Mouse (Mus musculus): ENCODE measurements at regions not wholly inside any gene's neighbourhood (a gene's known extent, or its start where the extent isn't known, plus 50 kb on each side); places are given as distances from the start of the nearest gene placed in this dataset.

DNA sequence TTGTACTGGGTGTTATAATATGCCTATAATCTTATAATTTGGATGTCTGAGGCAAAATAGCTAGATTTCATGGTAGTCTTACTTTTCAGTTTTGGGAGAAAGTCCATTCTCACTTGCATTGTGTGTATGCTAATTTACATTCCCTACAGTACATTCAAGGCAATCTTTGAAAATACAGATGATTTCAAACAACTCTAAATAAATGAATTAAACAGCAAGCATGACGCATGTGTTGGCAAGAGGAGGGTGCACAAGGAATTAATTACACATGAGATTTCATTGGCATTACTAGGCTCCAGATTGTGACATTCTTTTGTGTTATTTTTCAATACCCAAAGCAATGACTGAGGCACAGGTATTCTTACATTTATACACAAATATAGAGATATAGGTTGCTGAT lies 495.2 kb upstream of the Cypt12 start:
- H3K36me3 ChIP-seq (replicated peaks): no peaks in the 10 kb centered on the region
- WGBS: 42% methylated on average over 1 of the region's 1 CpGs
- no peaks in the 10 kb centered on the region for H3K9me3 ChIP-seq
- H3K4me2 ChIP-seq: no peak overlapping the region
- no peaks in the 10 kb centered on the region for H3K4me1 ChIP-seq
- no peak overlapping the region for H3K9ac ChIP-seq
- no peak overlapping the region for H3K4me3 ChIP-seq
- ATAC-seq (replicated peaks): no peak
- H3K27ac ChIP-seq: no peak overlapping the region
- no peaks in the 10 kb centered on the region for H3K27me3 ChIP-seq (replicated peaks)

DNA sequence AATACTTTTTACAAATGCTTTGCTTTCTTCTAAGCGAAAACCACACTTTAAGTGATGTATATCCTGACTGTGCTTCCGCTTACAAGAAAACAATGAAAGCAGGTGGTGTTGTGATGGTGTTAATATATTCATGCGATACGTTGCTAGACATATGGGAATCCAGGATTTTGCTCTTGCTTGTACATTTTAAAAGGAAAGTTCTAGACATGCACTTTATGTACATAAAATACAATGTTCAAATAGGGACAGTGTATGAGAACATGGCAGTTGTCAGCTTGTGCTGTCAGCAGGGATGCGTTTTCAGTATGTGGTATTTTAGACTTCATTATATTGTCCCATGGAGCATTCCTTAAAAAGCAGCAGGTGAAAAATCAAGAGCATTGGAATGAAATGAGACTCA lies 487.7 kb upstream of the Cypt12 start:
- no peak; the same call in 1 of the 2 replicates for ATAC-seq (replicated peaks)
- WGBS: 74% methylated on average over 5 of the region's 5 CpGs
- peak overlapping the region; percentile 4; the same call in 1 of the 2 replicates for H3K27ac ChIP-seq

GRCm38 (mm10) chr3:17461365-17461764 lies 486.8 kb upstream of the Cypt12 start:
- no peaks in the 10 kb centered on the region for H3K36me3 ChIP-seq (replicated peaks)
- no peak overlapping the region for H3K27ac ChIP-seq
- H3K27me3 ChIP-seq (replicated peaks): no peaks in the 10 kb centered on the region
- no peak overlapping the region for H3K9ac ChIP-seq
- peak; percentile 66; the same call in 1 of the 2 replicates for ATAC-seq (replicated peaks)
- no peak overlapping the region for H3K4me2 ChIP-seq
- no peaks in the 10 kb centered on the region; the same call in 1 of the 2 replicates for H3K9me3 ChIP-seq
- 84% methylated on average over 4 of the region's 4 CpGs for WGBS
- no peak overlapping the region for H3K4me3 ChIP-seq
- H3K4me1 ChIP-seq: no peaks in the 10 kb centered on the region

More for the DNA sequence above, 487.7 kb upstream of the Cypt12 start:
- Histone ChIP-seq H3K4me1 (no peaks in the 10 kb centered on the region), H3K36me3 (replicated peaks) (no peaks in the 10 kb centered on the region), H3K9ac (no peak overlapping the region), H3K9me3 (no peaks in the 10 kb centered on the region; the same call in 1 of the 2 replicates), H3K27me3 (replicated peaks) (no peaks in the 10 kb centered on the region), H3K4me3 (no peak overlapping the region), H3K4me2 (no peak overlapping the region)

DNA sequence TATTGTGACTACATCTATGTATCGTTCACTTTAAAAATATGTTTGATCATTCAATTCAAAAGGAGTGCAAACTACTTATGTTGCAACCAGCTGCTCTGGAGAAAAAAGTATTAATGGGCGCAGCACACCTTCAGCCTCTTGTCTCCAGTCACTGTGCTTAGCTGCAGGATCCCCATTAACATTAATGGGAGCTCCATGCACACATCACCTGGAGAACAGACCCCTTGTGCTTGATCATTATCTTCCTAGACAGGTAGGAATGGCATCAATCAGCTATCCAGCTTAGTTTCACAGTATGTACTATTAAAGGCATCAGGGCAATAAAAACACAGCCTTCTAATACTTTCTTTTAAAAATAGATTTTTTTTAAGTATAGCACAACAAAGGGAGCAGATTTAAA lies 474.4 kb upstream of the Cypt12 start:
- H3K27ac ChIP-seq: no peak overlapping the region
- no peak overlapping the region for H3K9ac ChIP-seq
- 74% methylated on average over 2 of the region's 2 CpGs for WGBS
- peak; percentile 70 for ATAC-seq (replicated peaks)
- H3K4me1 ChIP-seq: 0 out of 2 replicates have a peak, but pooled peaks cover 2% of the 10 kb centered on the region
- H3K9me3 ChIP-seq: no peaks in the 10 kb centered on the region
- H3K36me3 ChIP-seq (replicated peaks): no peaks in the 10 kb centered on the region
- H3K4me3 ChIP-seq: no peak overlapping the region
- H3K4me2 ChIP-seq: no peak overlapping the region
- no peaks in the 10 kb centered on the region for H3K27me3 ChIP-seq (replicated peaks)

DNA sequence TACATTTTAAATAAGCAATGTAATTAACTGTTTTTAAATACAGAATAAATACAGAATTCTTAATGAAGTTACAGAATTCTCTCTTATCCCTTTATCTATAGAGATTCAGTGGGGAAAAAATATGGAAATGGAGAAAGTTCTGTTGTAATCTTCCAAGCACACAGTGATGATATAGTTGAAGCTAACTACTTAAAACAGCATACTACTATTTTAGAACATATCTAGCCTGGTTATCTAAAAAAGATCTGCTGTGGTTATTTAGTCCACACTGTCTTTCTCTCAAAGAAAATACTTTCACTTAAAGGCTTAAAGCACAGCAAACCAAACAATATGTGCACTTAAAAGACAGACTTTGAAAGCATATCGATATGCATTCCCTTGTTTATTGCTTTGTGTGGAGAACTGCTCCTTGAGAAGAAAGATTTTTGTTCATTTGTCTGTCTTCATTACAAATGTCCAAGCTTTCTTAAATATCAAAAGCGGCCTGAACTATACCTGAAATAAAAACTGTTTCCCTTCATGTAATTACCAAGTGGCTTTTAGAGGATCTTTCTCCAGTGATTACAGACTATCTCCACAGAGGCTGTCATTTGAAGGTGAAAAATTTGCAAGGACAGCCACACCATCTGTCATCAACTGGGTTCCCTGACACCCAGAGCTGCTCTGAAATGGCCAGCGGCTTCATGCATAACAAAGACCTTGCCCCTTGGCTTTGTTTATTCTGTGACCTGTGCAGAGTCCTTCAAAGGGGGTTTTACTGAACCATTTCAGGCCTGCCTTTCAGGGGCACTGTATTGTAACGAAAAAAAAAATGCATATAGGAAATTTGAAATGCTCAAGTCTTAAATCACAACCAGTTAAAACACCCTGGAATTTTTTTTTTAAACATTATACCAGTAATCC lies 458.7 kb upstream of the Cypt12 start:
- Histone ChIP-seq H3K27me3 (replicated peaks) (no peaks in the 10 kb centered on the region), H3K4me3 (no peak overlapping the region), H3K9me3 (no peaks in the 10 kb centered on the region), H3K36me3 (replicated peaks) (no peaks in the 10 kb centered on the region), H3K4me1 (peaks cover 6% of the 10 kb centered on the region), H3K4me2 (no peak overlapping the region), H3K27ac (peak overlapping the region; percentile 78), H3K9ac (no peak overlapping the region)
- WGBS: 6% methylated on average over 4 of the region's 4 CpGs
- ATAC-seq (replicated peaks): peak; percentile 87

GRCm38 (mm10) chr3:17490632-17491031 lies 457.6 kb upstream of the Cypt12 start:
- H3K9me3 ChIP-seq: no peaks in the 10 kb centered on the region
- ATAC-seq (replicated peaks): peak; percentile 71
- no peak overlapping the region for H3K4me3 ChIP-seq
- no peaks in the 10 kb centered on the region for H3K27me3 ChIP-seq (replicated peaks)
- H3K36me3 ChIP-seq (replicated peaks): no peaks in the 10 kb centered on the region
- no peak overlapping the region for H3K4me2 ChIP-seq
- no peak overlapping the region for H3K9ac ChIP-seq
- H3K27ac ChIP-seq: 0 out of 2 replicates have a peak overlapping the region, but pooled peaks have one; percentile 25
- H3K4me1 ChIP-seq: peaks cover 6% of the 10 kb centered on the region

GRCm38 (mm10) chr3:17498291-17498690 lies 449.9 kb upstream of the Cypt12 start:
- H3K4me3 ChIP-seq: no peak overlapping the region
- no peak for ATAC-seq (replicated peaks)
- 89% methylated on average over 3 of the region's 3 CpGs for WGBS

DNA sequence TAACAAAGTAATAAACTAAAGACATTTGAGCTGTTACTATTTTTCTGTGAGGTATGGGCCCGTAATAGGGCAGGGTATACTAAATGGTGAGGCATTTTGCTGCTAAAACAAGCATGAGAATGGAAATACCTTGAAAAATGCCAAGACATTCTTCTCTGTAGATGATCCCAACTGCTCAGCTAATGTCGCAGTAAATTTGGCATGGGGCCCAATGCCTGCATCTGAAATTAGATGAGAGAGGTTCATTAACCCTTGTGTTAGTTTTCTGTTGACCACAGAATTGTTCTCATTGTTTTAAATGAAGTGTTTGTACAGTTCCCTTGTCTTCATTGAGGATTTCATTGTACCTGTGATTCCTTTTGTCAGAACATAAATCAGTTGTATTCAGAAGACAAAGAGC lies 446.7 kb upstream of the Cypt12 start:
- Histone ChIP-seq H3K4me3 (no peak overlapping the region), H3K27me3 (replicated peaks) (no peaks in the 10 kb centered on the region), H3K9me3 (no peaks in the 10 kb centered on the region), H3K4me1 (no peaks in the 10 kb centered on the region), H3K9ac (no peak overlapping the region), H3K4me2 (no peak overlapping the region), H3K27ac (no peak overlapping the region), H3K36me3 (replicated peaks) (no peaks in the 10 kb centered on the region)
- ATAC-seq (replicated peaks): no peak
- 73% methylated on average over 2 of the region's 2 CpGs for WGBS

More at GRCm38 (mm10) chr3:17498291-17498690, 449.9 kb upstream of the Cypt12 start:
- Histone ChIP-seq H3K36me3 (replicated peaks) (no peaks in the 10 kb centered on the region), H3K27ac (no peak overlapping the region), H3K4me2 (no peak overlapping the region), H3K9me3 (no peaks in the 10 kb centered on the region), H3K9ac (no peak overlapping the region), H3K4me1 (no peaks in the 10 kb centered on the region), H3K27me3 (replicated peaks) (no peaks in the 10 kb centered on the region)

- Histone ChIP-seq H3K4me2 (no peak overlapping the region), H3K9me3 (no peaks in the 10 kb centered on the region), H3K4me3 (no peak overlapping the region), H3K27me3 (replicated peaks) (no peaks in the 10 kb centered on the region), H3K4me1 (no peaks in the 10 kb centered on the region), H3K9ac (no peak overlapping the region), H3K36me3 (replicated peaks) (no peaks in the 10 kb centered on the region), H3K27ac (no peak overlapping the region)
- ATAC-seq (replicated peaks): no peak
Measured at GRCm38 (mm10) chr3:17541346-17541745, 406.9 kb upstream of the Cypt12 start.

DNA sequence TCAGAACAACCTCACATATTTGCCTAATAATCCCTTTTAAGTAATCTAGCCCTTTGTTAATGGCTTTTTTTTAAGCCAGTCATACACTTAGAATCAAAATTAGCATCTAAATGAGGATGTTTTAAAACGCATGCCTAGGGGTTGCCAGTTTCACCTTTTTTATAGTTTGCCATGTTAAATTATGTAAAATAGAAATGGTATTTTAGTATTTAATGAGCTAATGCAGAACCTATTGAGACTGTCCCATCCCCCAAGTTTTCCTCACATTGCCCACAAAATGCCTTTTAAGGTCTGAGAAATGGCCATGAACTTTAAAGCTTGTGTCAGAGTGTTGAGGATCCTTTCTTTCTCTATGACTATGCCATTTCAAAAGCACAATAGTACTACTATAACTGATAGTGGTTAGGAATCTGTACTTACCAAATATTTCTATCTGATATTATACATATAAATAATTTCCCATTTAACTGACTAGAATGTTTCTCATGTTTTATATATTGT lies 400.6 kb upstream of the Cypt12 start:
- Histone ChIP-seq H3K9me3 (no peaks in the 10 kb centered on the region), H3K27ac (no peak overlapping the region), H3K4me1 (no peaks in the 10 kb centered on the region), H3K27me3 (replicated peaks) (no peaks in the 10 kb centered on the region), H3K36me3 (replicated peaks) (no peaks in the 10 kb centered on the region), H3K4me3 (no peak overlapping the region), H3K9ac (no peak overlapping the region), H3K4me2 (no peak overlapping the region)
- no peak for ATAC-seq (replicated peaks)
- WGBS: 9% methylated on average over 1 of the region's 1 CpGs

DNA sequence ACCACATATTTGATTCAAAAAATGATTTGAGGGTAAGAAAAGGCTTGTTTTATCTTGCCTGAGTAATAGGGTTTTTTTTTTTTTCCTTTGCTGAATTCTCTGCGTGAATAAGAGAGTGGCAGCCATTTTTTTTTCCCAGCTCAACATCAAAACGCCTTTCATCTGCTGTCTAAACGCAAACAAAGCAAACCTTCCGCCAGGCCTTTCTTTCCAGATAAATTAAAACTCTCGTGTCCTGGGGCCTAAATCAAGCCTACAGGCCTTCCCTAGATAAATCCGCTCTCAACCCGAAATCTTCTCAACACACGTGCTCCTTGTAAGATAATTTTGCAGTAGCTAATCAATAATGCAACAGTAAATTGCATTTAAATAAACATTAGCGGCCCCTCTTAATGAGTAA lies 365.7 kb upstream of the Cypt12 start:
- Histone ChIP-seq H3K4me3 (no peak overlapping the region), H3K9ac (no peak overlapping the region), H3K4me2 (peak overlapping the region; percentile 35), H3K27ac (peak overlapping the region; percentile 88), H3K4me1 (peaks cover 5% of the 10 kb centered on the region; the same call in 1 of the 2 replicates), H3K9me3 (no peaks in the 10 kb centered on the region), H3K27me3 (replicated peaks) (no peaks in the 10 kb centered on the region), H3K36me3 (replicated peaks) (no peaks in the 10 kb centered on the region)
- 14% methylated on average over 9 of the region's 9 CpGs for WGBS
- peak; percentile 72 for ATAC-seq (replicated peaks)

- 39% methylated on average over 2 of the region's 2 CpGs for WGBS
- no peaks in the 10 kb centered on the region for H3K9me3 ChIP-seq
- ATAC-seq (replicated peaks): peak; percentile 20; the same call in 1 of the 2 replicates
- 0 out of 2 replicates have a peak, but pooled peaks cover 3% of the 10 kb centered on the region for H3K4me1 ChIP-seq
- no peaks in the 10 kb centered on the region for H3K27me3 ChIP-seq (replicated peaks)
- no peak overlapping the region for H3K4me2 ChIP-seq
- no peak overlapping the region for H3K4me3 ChIP-seq
- H3K27ac ChIP-seq: no peak overlapping the region
- H3K36me3 ChIP-seq (replicated peaks): no peaks in the 10 kb centered on the region
- no peak overlapping the region for H3K9ac ChIP-seq
Measured at GRCm38 (mm10) chr3:17589956-17590546, 358.2 kb upstream of the Cypt12 start.
